Mouse (Mus musculus): ENCODE data around the gene Slc35f6.

- no peak for TF ChIP-seq CTCF (IDR thresholded peaks at IDR 0.05; ENCODE audit: borderline replicate concordance, insufficient read depth, low read length)
- no peak for TF ChIP-seq POLR2A (IDR thresholded peaks at IDR 0.05; ENCODE audit: low read depth, low read length)
Measured at GRCm38 (mm10) chr5:30665360-30665759, 17.6 kb downstream of the Slc35f6 start.

Measured in embryonic fibroblast, embryonic 13.5 days (primary cell).